7 mouse cellular contexts compared by ENCODE assay signal in genomic region chr19:29362173-29362930, GRCm38 (mm10). TPM values are rescaled to one million over a fixed set of nuclear protein-coding genes. Genes with fewer than 3 reads are reported as not detected.
DNase-seq lines count a peak whose midpoint lies in the region; ATAC-seq and TF ChIP-seq lines count a peak whose summit lies in the region.

No protein-coding gene starts in this region.

- 0 out of 2 replicates have a peak, but pooled peaks cover 9% of the 10 kb centered on the region for H3K36me3 ChIP-seq in lung, postnatal 0 days (ENCODE audit: insufficient read depth, low read length)
- no peaks in the 10 kb centered on the region for H3K36me3 ChIP-seq in forebrain, embryonic 11.5 days (ENCODE audit: control insufficient read depth, insufficient read depth, low read length)
- H3K36me3 ChIP-seq in limb, embryonic 11.5 days (ENCODE audit: control insufficient read depth, insufficient read depth, low read length), result no peaks in the 10 kb centered on the region
- peaks cover 7% of the 10 kb centered on the region; the same call in 1 of the 2 replicates for H3K36me3 ChIP-seq in small intestine, adult 2 months (ENCODE audit: control insufficient read depth, insufficient read depth, low read length)

- H3K27ac ChIP-seq in lung, postnatal 0 days (ENCODE audit: low read length), result no peak overlapping the region
- no peak overlapping the region for H3K27ac ChIP-seq in forebrain, embryonic 11.5 days (ENCODE audit: low read depth, low read length)
- no peak overlapping the region for H3K27ac ChIP-seq in limb, embryonic 11.5 days (replicated peaks; ENCODE audit: low read depth, low read length)
- H3K27ac ChIP-seq in small intestine, adult 2 months (ENCODE audit: insufficient read depth, low read depth, low read length), result no peak overlapping the region

- peaks cover under 1% of the 10 kb centered on the region; the same call in 1 of the 2 replicates for H3K4me1 ChIP-seq in lung, postnatal 0 days (ENCODE audit: insufficient read depth, low read depth, low read length)
- H3K4me1 ChIP-seq in forebrain, embryonic 11.5 days (replicated peaks; ENCODE audit: control insufficient read depth, insufficient read depth, low read length), result peaks cover 4% of the 10 kb centered on the region
- no peaks in the 10 kb centered on the region for H3K4me1 ChIP-seq in limb, embryonic 11.5 days (ENCODE audit: control insufficient read depth, insufficient read depth, low read length)
- H3K4me1 ChIP-seq in small intestine, adult 2 months (ENCODE audit: control insufficient read depth, insufficient read depth, insufficient read length, low read length), result peaks cover 7% of the 10 kb centered on the region

- H3K9me3 ChIP-seq in lung, postnatal 0 days (ENCODE audit: low read length), result no peaks in the 10 kb centered on the region
- no peaks in the 10 kb centered on the region for H3K9me3 ChIP-seq in forebrain, embryonic 11.5 days (ENCODE audit: control insufficient read depth, low read length)
- no peaks in the 10 kb centered on the region for H3K9me3 ChIP-seq in limb, embryonic 11.5 days (ENCODE audit: control insufficient read depth, low read length)

- peak; percentile 25; the same call in 1 of the 2 replicates for ATAC-seq in lung, postnatal 0 days
- no peak for ATAC-seq in forebrain, embryonic 11.5 days (replicated peaks; ENCODE audit: low FRiP score)
- no peak for ATAC-seq in limb, embryonic 11.5 days (ENCODE audit: insufficient number of reproducible peaks, low FRiP score, low TSS enrichment, low read depth)

- no peaks in the 10 kb centered on the region for H3K27me3 ChIP-seq in lung, postnatal 0 days (replicated peaks; ENCODE audit: insufficient read depth, low read length)
- H3K27me3 ChIP-seq in forebrain, embryonic 11.5 days (ENCODE audit: control insufficient read depth, insufficient read depth, low read length), result no peaks in the 10 kb centered on the region
- H3K27me3 ChIP-seq in limb, embryonic 11.5 days (ENCODE audit: control insufficient read depth, insufficient read depth, low read length), result no peaks in the 10 kb centered on the region
- no peaks in the 10 kb centered on the region for H3K27me3 ChIP-seq in small intestine, adult 2 months (ENCODE audit: control insufficient read depth, insufficient read depth, low read length)

- WGBS in lung, postnatal 0 days, result 34% methylated on average over 13 of the region's 13 CpGs
- WGBS in forebrain, embryonic 11.5 days, result 52% methylated on average over 13 of the region's 13 CpGs
- 48% methylated on average over 13 of the region's 13 CpGs for WGBS in limb, embryonic 11.5 days
- WGBS in small intestine, adult 2 months, result 21% methylated on average over 13 of the region's 13 CpGs

- no peak for TF ChIP-seq POLR2A in small intestine, adult 2 months (IDR thresholded peaks at IDR 0.05; ENCODE audit: low read depth, low read length)

- DNase-seq in lung, postnatal 0 days (ENCODE audit: low spot score), result peak; percentile 40
- no peak for DNase-seq in lung, postnatal 4 days
- DNase-seq in forebrain, embryonic 11.5 days (ENCODE audit: low spot score), result no peak
- DNase-seq in limb, embryonic 11.5 days (ENCODE audit: low spot score), result no peak
- DNase-seq in ovary, postnatal 10 days (ENCODE audit: low spot score), result no peak
- no peak for DNase-seq in kidney, postnatal 14 days

- H3K4me3 ChIP-seq in lung, postnatal 0 days (ENCODE audit: low read depth, low read length), result peak overlapping the region; percentile 56
- peak overlapping the region; percentile 47 for H3K4me3 ChIP-seq in forebrain, embryonic 11.5 days (ENCODE audit: low read depth, low read length)
- H3K4me3 ChIP-seq in limb, embryonic 11.5 days (ENCODE audit: low read depth, low read length), result peak overlapping the region; percentile 54
- peak overlapping the region; percentile 66 for H3K4me3 ChIP-seq in small intestine, adult 2 months (ENCODE audit: low read depth, low read length)

- no peak overlapping the region for H3K9ac ChIP-seq in lung, postnatal 0 days (replicated peaks; ENCODE audit: low read depth)
- peak overlapping the region; percentile 58; the same call in 1 of the 2 replicates for H3K9ac ChIP-seq in forebrain, embryonic 11.5 days (ENCODE audit: low read length)
- 0 out of 2 replicates have a peak overlapping the region, but pooled peaks have one; percentile 9 for H3K9ac ChIP-seq in limb, embryonic 11.5 days (ENCODE audit: low read length)

- TF ChIP-seq EP300 in lung, postnatal 0 days (IDR thresholded peaks at IDR 0.05), result no peak

- peak overlapping the region; percentile 90 for H3K4me2 ChIP-seq in lung, postnatal 0 days (replicated peaks; ENCODE audit: low read depth, low read length)
- peak overlapping the region; percentile 88 for H3K4me2 ChIP-seq in forebrain, embryonic 11.5 days (ENCODE audit: low read depth, low read length, severe bottlenecking)
- peak overlapping the region; percentile 82 for H3K4me2 ChIP-seq in limb, embryonic 11.5 days (ENCODE audit: low read depth, severe bottlenecking)

- TF ChIP-seq CTCF in lung, postnatal 0 days (IDR thresholded peaks at IDR 0.05), result no peak
- no peak for TF ChIP-seq CTCF in small intestine, adult 2 months (IDR thresholded peaks at IDR 0.05; ENCODE audit: extremely low read depth, insufficient read length, insufficient replicate concordance, low read depth, low read length)

RNA-seq across cellular contexts. Expression of gene Plgrkt, which starts 4.8 kb away (rescaled TPM):
- polyA plus RNA-seq in lung, postnatal 0 days (2015; fragmentation: Nextera tagmentation; extraction: Ambion mirVana), result 50.6 and 56.3 TPM in 2 replicates
- polyA plus RNA-seq in forebrain, embryonic 11.5 days (2014; fragmentation: Nextera tagmentation; extraction: Ambion mirVana), result 55.7 and 59.5 TPM in 2 replicates
- polyA plus RNA-seq in limb, embryonic 11.5 days (2014; fragmentation: Nextera tagmentation; extraction: Ambion mirVana), result 34.4 and 38.3 TPM in 2 replicates
- polyA plus RNA-seq in small intestine, adult 2 months (2012; rRNA removed), result 12.1 and 25.6 TPM in 2 replicates

RNA-seq across cellular contexts. Expression of gene Cd274, which starts 4.9 kb away (rescaled TPM):
- 0.57 and 0.79 TPM in 2 replicates for polyA plus RNA-seq in lung, postnatal 0 days (2015; fragmentation: Nextera tagmentation; extraction: Ambion mirVana)
- 0.23 and 0.61 TPM in 2 replicates for polyA plus RNA-seq in forebrain, embryonic 11.5 days (2014; fragmentation: Nextera tagmentation; extraction: Ambion mirVana)
- polyA plus RNA-seq in limb, embryonic 11.5 days (2014; fragmentation: Nextera tagmentation; extraction: Ambion mirVana), result 0.04 TPM in 1 of 2 replicates, not detected in the other
- 0.86 and 3.7 TPM in 2 replicates for polyA plus RNA-seq in small intestine, adult 2 months (2012; rRNA removed)

RNA-seq across cellular contexts. Expression of gene Rln1, which starts 27.9 kb away (rescaled TPM):
- polyA plus RNA-seq in lung, postnatal 0 days (2015; fragmentation: Nextera tagmentation; extraction: Ambion mirVana), result 0.11 TPM in 1 of 2 replicates, not detected in the other
- 0.79 and 0.99 TPM in 2 replicates for polyA plus RNA-seq in forebrain, embryonic 11.5 days (2014; fragmentation: Nextera tagmentation; extraction: Ambion mirVana)
- polyA plus RNA-seq in limb, embryonic 11.5 days (2014; fragmentation: Nextera tagmentation; extraction: Ambion mirVana), result 0.44 TPM in 1 of 2 replicates, not detected in the other
- polyA plus RNA-seq in small intestine, adult 2 months (2012; rRNA removed), result not detected in 2 replicates

RNA-seq across cellular contexts. Expression of gene Insl6, which starts 37.2 kb away (rescaled TPM):
- 0.57 and 1.5 TPM in 2 replicates for polyA plus RNA-seq in lung, postnatal 0 days (2015; fragmentation: Nextera tagmentation; extraction: Ambion mirVana)
- polyA plus RNA-seq in forebrain, embryonic 11.5 days (2014; fragmentation: Nextera tagmentation; extraction: Ambion mirVana), result 6.7 and 7.2 TPM in 2 replicates
- polyA plus RNA-seq in limb, embryonic 11.5 days (2014; fragmentation: Nextera tagmentation; extraction: Ambion mirVana), result 6.9 TPM in 2 replicates
- 6.8 and 7.1 TPM in 2 replicates for polyA plus RNA-seq in small intestine, adult 2 months (2012; rRNA removed)

RNA-seq across cellular contexts. Expression of gene Pdcd1lg2, which starts 48.4 kb away (rescaled TPM):
- 0.15 and 0.26 TPM in 2 replicates for polyA plus RNA-seq in lung, postnatal 0 days (2015; fragmentation: Nextera tagmentation; extraction: Ambion mirVana)
- polyA plus RNA-seq in forebrain, embryonic 11.5 days (2014; fragmentation: Nextera tagmentation; extraction: Ambion mirVana), result not detected in 2 replicates
- not detected in 2 replicates for polyA plus RNA-seq in limb, embryonic 11.5 days (2014; fragmentation: Nextera tagmentation; extraction: Ambion mirVana)
- polyA plus RNA-seq in small intestine, adult 2 months (2012; rRNA removed), result 0.33 and 0.47 TPM in 2 replicates
